Mouse (Mus musculus): ENCODE results near the gene Becn1. TPM values are rescaled to one million over a fixed set of nuclear protein-coding genes. Genes with fewer than 3 reads are reported as not detected.

Gene Becn1
- 116 and 157 TPM in 2 replicates for polyA plus RNA-seq (2012)

GRCm38 (mm10) chr11:101302004-101302798, at the start of gene Becn1:
TSS of gene Becn1 (minus strand) at chr11:101302286.

GRCm38 (mm10) chr11:101330371-101330924, 28.4 kb upstream of the Becn1 start, which contains the start of gene Aoc3:
TSS of gene Aoc3 (plus strand) at chr11:101330605.

GRCm38 (mm10) chr11:101324763-101325162, 22.7 kb upstream of the Becn1 start, which contains the start of gene Aoc2:
TSS of gene Aoc2 (plus strand) at chr11:101325063.

GRCm38 (mm10) chr11:101315665-101316500, 13.8 kb upstream of the Becn1 start, which contains the start of gene Psme3:
TSS of gene Psme3 (plus strand) at chr11:101316213.

GRCm38 (mm10) chr11:101278223-101279192, 23.6 kb downstream of the Becn1 start, which contains the start of the genes Cntd1 and Coa3:
TSS of gene Cntd1 (plus strand) at chr11:101279012.
TSS of gene Coa3 (minus strand) at chr11:101279114.

GRCm38 (mm10) chr11:101259948-101260825, 41.9 kb downstream of the Becn1 start, which contains the start of gene Wnk4:
TSS of gene Wnk4 (plus strand) at chr11:101260567.

GRCm38 (mm10) chr11:101253613-101254389, 48.3 kb downstream of the Becn1 start, which contains the start of gene Vps25:
TSS of gene Vps25 (plus strand) at chr11:101253707.

GRCm38 (mm10) chr11:101245855-101246701, 56.0 kb downstream of the Becn1 start, which contains the start of gene Ramp2:
TSS of gene Ramp2 (plus strand) at chr11:101246028.

Other genes with a start within 250 kb of the Becn1 start
- 10.9 and 18.8 TPM in 2 replicates for gene Naglu, start 232.3 kb downstream of the Becn1 start, polyA plus RNA-seq (2012)
- 14.7 and 25.8 TPM in 2 replicates for gene Hsd17b1, start 223.9 kb downstream of the Becn1 start, polyA plus RNA-seq (2012)
- 28.1 and 33.5 TPM in 2 replicates for gene Coasy, start 219.7 kb downstream of the Becn1 start, polyA plus RNA-seq (2012)
- 25.5 and 26.1 TPM in 2 replicates for gene Mlx, start 215.0 kb downstream of the Becn1 start, polyA plus RNA-seq (2012)
- gene Psmc3ip, start 206.8 kb downstream of the Becn1 start, polyA plus RNA-seq (2012), result 31.9 and 37.0 TPM in 2 replicates
- gene Retreg3, start 182.4 kb downstream of the Becn1 start, polyA plus RNA-seq (2012), result 10.3 and 11.6 TPM in 2 replicates
- 65.7 and 69.7 TPM in 2 replicates for gene Tubg1, start 182.3 kb downstream of the Becn1 start, polyA plus RNA-seq (2012)
- gene Tubg2, start 146.4 kb downstream of the Becn1 start, polyA plus RNA-seq (2012), result 0.12 TPM in 1 of 2 replicates, not detected in the other
- 1.3 and 1.7 TPM in 2 replicates for gene Cntnap1, start 131.8 kb downstream of the Becn1 start, polyA plus RNA-seq (2012)
- 1.7 and 2.8 TPM in 2 replicates for gene Plekhh3, start 130.9 kb downstream of the Becn1 start, polyA plus RNA-seq (2012)
- gene Ccr10, start 126.8 kb downstream of the Becn1 start, polyA plus RNA-seq (2012), result 0.12 and 0.25 TPM in 2 replicates
- gene Ezh1, start 75.8 kb downstream of the Becn1 start, polyA plus RNA-seq (2012), result 4.0 and 4.4 TPM in 2 replicates
- gene Ramp2, start 56.3 kb downstream of the Becn1 start, polyA plus RNA-seq (2012), result 0.44 TPM in 1 of 2 replicates, not detected in the other
- 95.7 and 108 TPM in 2 replicates for gene Vps25, start 48.6 kb downstream of the Becn1 start, polyA plus RNA-seq (2012)
- 0.48 and 1.5 TPM in 2 replicates for gene Wnk4, start 41.7 kb downstream of the Becn1 start, polyA plus RNA-seq (2012)
- gene Cntd1, start 23.3 kb downstream of the Becn1 start, polyA plus RNA-seq (2012), result 0.18 and 0.28 TPM in 2 replicates
- gene Coa3, start 23.2 kb downstream of the Becn1 start, polyA plus RNA-seq (2012), result 27.4 and 27.5 TPM in 2 replicates
- 57.6 and 67.2 TPM in 2 replicates for gene Psme3, start 13.9 kb upstream of the Becn1 start, polyA plus RNA-seq (2012)
- 3.4 and 5.3 TPM in 2 replicates for gene Aoc2, start 22.8 kb upstream of the Becn1 start, polyA plus RNA-seq (2012)
- gene Aoc3, start 28.3 kb upstream of the Becn1 start, polyA plus RNA-seq (2012), result 0.09 TPM in 1 of 2 replicates, not detected in the other
- gene G6pc, start 65.3 kb upstream of the Becn1 start, polyA plus RNA-seq (2012), result not detected in 2 replicates
- 67.2 and 86.7 TPM in 2 replicates for gene Aarsd1, start 115.3 kb upstream of the Becn1 start, polyA plus RNA-seq (2012)
- gene Gm27029, start 122.5 kb upstream of the Becn1 start, polyA plus RNA-seq (2012), result 1.2 and 1.4 TPM in 2 replicates
- 5.6 and 7.3 TPM in 2 replicates for gene Rundc1, start 122.8 kb upstream of the Becn1 start, polyA plus RNA-seq (2012)
- 0.53 and 1.1 TPM in 2 replicates for gene Ptges3l, start 123.0 kb upstream of the Becn1 start, polyA plus RNA-seq (2012)
- 714 and 821 TPM in 2 replicates for gene Rpl27, start 140.0 kb upstream of the Becn1 start, polyA plus RNA-seq (2012)
- 20.0 and 23.7 TPM in 2 replicates for gene Ifi35, start 146.1 kb upstream of the Becn1 start, polyA plus RNA-seq (2012)
- 7.8 and 12.1 TPM in 2 replicates for gene Rnd2, start 162.7 kb upstream of the Becn1 start, polyA plus RNA-seq (2012)
- gene Vat1, start 163.9 kb upstream of the Becn1 start, polyA plus RNA-seq (2012), result 200 and 226 TPM in 2 replicates
- 7.4 and 9.3 TPM in 2 replicates for gene Brca1, start 249.7 kb upstream of the Becn1 start, polyA plus RNA-seq (2012)
- gene Nbr1, start 249.9 kb upstream of the Becn1 start, polyA plus RNA-seq (2012), result 43.7 and 46.7 TPM in 2 replicates

Measured in megakaryocyte-erythroid progenitor cell, adult 5 weeks (primary cell).